Mouse (Mus musculus) megakaryocyte, embryonic 14.5 days (primary cell): ENCODE measurements around the gene Gm9903.

ENCODE experiments used
- FLI1 ChIP-seq: IDR thresholded peaks from 2 replicates; pipeline ENCODE4 v1.6.1; 2012; ENCODE audit warnings: low read length, inconsistent platforms, mixed read lengths
- GATA1 ChIP-seq: IDR thresholded peaks from 3 replicates; pipeline ENCODE4 v1.6.1; 2012; ENCODE audit warnings: mixed read lengths, low read length, inconsistent platforms, borderline replicate concordance

GRCm38 (mm10) chr5:33651921-33652782, 22.4 kb downstream of the Gm9903 start, which contains the start of gene Slbp:
- TF ChIP-seq GATA1 (no peak), FLI1 (no peak; the same call in 1 of the 2 replicates)
